Mouse (Mus musculus): Measurements from ENCODE around the gene 1700015F17Rik.

Gene 1700015F17Rik

DNA sequence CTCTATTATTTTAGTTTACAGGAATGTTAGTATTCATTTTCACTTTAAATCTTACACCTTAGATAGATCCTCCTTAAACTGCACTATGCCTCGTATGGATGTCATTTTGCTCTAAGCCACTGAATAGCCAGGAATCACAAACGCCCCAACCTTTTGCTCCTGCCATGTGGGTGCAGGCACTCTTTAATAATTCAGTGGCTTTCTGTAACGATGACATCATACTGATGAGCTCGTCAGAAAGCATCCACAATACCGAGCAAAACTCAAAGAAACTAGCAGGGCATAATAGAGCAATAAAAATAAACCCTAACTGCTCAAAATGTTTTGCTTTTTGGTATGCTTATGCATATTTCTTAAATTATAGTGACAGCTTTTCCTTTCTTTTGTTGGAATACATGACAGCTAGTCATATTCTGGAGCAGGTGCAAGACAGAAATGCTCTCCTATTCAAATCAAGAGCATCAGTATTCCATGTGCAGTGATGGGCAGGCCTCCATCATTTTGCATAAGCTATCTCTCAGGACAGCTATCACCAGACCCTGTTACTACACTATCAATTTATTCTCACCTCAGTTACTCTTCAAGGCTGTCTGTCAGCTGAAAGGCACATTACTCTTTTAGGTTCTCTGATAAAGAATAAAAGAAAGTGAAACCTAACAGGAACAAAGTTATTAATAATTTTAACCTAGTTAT lies 47.1 kb downstream of the 1700015F17Rik start:
- intact Hi-C loops (cut with DNase I): no loop called here

DNA sequence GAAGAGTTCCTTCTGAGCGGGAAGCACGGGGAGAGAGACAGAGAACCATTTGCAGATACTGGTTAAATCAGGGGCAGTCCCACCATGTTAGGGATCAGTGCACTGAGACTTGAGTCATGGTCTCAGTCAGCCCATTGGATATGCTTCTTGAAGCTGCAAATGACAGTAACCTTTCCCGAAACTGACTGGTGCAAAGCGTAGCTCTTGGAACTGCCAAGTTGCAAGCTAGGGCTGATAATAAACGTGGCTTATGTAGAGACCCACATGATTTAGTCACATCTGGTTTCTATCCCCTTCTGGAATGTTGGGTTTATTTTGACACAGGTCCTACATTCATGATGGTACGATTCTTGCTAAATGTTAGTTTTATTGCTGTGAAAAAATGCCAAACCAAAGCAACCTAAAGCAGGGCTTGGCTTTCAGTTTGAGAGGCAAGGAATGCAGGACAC lies 55.2 kb downstream of the 1700015F17Rik start:
- intact Hi-C loops (cut with DNase I): no loop called here

DNA sequence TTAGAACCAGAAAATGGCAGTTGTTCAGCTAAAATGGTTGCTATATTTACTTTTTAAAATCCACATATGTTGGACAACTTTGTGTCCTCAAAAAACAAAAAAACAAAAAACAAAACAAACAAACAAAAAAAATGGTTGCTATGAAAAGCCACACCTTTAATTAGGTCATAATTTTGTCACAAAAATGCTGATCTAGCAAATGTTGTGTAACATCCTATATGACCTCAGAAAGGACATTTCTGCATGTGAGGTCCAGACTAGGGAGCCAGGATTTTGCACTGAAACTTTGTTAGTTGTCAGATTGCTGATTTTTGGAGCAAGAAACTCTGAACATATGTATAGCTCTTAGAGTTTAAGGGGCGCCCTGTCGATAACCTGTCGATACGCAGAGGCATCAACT lies 55.9 kb downstream of the 1700015F17Rik start:
- intact Hi-C loops (cut with DNase I): no loop called here

DNA sequence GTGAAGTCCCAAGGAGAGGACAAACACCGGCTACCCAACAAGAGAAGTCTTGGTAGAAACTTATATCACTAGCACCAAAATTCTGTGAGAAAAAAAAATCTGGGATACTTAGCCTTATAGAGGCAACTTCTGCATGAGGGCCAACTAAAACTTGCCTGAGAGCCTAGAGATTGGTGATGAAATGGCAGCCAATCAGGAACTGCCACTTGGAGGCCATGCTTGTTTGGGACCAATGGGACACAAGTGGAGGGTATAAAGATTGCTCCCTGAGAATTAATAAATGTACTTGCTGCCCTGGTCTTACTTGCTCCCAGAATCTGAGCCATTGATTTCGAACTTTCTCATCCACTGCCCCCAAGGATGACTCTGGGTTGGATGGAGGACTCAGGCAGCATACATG lies 57.5 kb downstream of the 1700015F17Rik start:
- intact Hi-C loops (cut with DNase I): no loop called here

DNA sequence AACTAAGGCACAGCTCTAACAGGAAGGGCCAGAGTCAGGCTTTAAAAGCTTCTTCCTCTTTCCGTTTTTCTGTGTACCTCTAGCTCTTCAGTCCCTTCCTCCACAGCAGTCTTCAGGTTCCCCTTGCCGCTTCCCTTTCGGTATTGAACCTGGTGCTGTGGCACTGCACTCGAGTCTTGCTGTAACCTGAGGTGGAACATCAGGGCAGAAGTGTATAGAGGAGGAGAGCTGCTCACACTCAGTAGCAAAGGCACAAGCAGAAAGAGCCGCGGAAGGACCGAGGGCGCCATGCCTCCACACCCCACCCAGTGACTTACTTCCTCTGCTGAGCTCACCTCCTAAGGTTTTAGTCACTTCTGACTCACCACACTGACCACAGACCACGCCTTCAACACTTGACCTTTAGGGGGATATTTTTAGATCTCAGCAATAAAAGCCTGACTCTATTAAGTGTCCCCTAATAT lies 58.9 kb downstream of the 1700015F17Rik start, which contains the start of gene Cdk14:
Gene Cdk14 (minus strand): TSS at position 321 of the 464 bp plus-strand sequence.
- intact Hi-C loops (cut with DNase I): no loop called here

DNA sequence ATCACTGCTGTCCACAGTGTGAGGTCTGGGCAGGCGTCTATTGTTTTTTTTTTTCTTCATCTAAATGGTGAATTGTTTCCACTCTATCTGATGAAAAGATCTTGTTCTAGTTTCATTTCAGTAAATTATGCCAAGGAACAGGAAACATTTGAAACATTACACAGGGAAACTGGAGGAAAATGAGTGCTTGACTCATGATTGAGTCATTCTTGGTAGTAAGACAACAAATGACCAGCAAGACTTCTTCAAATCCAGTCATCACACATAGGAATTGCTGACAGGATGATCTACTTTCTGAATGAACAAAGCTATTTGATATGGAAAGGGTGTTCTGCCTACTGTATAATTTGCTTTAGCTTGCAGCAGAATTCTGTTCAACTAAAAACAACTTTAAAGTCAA lies 59.7 kb downstream of the 1700015F17Rik start:
- intact Hi-C loops (cut with DNase I): no loop called here

DNA sequence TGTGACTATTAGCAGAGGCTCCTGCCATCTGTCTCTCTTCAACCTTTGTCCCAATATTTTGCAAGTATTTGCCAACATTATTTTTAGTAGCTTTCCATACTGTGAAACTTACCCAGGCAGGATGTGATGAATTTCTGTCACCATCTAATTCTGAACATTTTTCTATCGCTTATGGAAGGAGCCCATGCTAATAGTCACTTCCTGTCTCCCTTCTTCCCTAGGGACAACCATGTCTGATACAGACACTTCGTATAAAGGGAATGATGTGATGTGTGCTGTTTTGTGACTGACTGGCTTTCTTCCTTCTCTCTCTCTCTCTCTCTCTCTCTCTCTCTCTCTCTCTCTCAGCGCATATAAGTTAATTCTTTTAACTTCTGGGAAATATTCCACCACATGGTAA lies 64.1 kb downstream of the 1700015F17Rik start:
- intact Hi-C loops (cut with DNase I): no loop called here

DNA sequence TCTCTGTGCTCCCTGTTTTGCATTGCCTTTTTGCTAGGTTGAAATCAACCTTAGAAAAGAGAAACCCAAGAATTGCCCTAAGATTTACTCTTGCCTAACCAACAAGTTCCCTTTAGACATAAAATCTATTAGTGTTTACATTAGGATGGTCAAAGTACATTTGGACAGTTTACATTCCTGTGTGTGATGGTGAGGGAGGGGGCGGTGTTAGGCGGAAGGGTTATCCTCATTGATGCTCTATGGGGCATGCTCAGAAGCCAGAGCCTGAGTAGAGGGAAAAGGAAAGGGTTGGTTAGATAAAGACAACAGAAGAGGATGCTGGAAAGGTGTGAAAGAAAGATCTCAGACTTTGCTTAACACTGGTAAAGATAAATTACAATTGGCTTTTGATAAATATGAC lies 67.1 kb downstream of the 1700015F17Rik start:
- intact Hi-C loops (cut with DNase I): no loop called here

DNA sequence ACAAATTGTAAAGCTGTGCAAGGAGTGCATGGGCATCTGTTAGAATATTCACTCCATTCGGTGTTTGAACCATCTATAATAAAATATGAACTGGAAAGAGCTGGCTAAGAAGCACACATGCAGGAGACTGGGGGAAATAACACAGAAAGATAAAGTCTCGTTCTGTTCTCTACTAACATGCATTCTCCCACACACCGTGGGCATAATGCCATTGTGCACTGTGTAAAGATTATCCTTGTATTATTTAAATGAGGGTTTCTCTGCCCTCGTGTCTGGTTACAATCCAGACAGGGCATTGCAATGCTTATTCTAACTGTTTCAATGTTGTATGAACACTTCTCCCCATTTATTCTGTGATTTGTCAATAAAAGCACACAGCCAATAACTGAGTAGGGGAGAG lies 77.0 kb downstream of the 1700015F17Rik start:
- intact Hi-C loops (cut with DNase I): no loop called here

DNA sequence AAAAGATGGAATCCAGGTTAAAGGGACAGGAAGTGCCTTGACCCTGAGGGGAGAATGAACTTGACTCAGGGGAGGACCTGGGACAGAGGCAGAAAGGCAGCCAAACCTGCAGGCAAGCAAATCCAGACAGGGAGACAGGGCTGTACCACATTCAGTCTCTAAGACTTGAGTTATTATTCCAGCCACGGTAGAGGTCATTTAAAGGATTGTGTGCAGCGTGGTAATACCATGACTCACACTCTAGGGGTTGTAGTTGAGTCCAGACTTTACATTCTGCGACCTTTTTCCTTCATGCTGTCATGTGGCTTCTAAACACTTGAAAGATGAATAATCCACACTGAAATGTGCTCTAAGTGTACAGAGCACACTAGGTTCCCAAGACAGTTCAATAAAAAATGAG lies 86.2 kb downstream of the 1700015F17Rik start:
- intact Hi-C loops (cut with DNase I): no loop called here

Data from adrenal gland (tissue).